Mouse (Mus musculus) midbrain, embryonic 12.5 days (tissue): ENCODE measurements at regions not wholly inside any gene's neighbourhood (a gene's known extent, or its start where the extent isn't known, plus 50 kb on each side); places are given as distances from the start of the nearest gene placed in this dataset.
A peak's percentile ranks its signal among the peaks of the same experiment; 100 is the strongest.

ENCODE experiments used
- ATAC-seq: fragments of 200-750 bp; cut with Nextera tagmentation; 2 replicates; pipeline ENCODE4 v1.8.0; 2017; ENCODE audit warnings: low read depth, moderate TSS enrichment, moderate library complexity; ENCODE audit not compliant: low FRiP score
- H3K27ac ChIP-seq: fragments of 300-500 bp; sonication (generic); replicated peaks from 2 replicates; pipeline ENCODE4 v1.5.1; 2016; ENCODE audit warnings: mild to moderate bottlenecking
- H3K27me3 ChIP-seq: fragments of 300-500 bp; sonication (generic); 2 replicates; pipeline ENCODE4 v1.6.1; 2016; ENCODE audit warnings: mild to moderate bottlenecking
- H3K36me3 ChIP-seq: fragments of 300-500 bp; sonication (generic); 2 replicates; pipeline ENCODE4 v1.6.1; 2016
- H3K4me1 ChIP-seq: fragments of 300-500 bp; sonication (generic); 2 replicates; pipeline ENCODE4 v1.6.1; 2016
- H3K4me2 ChIP-seq: fragments of 300-500 bp; sonication (generic); replicated peaks from 2 replicates; pipeline ENCODE4 v1.6.1; 2016; ENCODE audit warnings: mild to moderate bottlenecking, moderate library complexity
- H3K4me3 ChIP-seq: fragments of 300-500 bp; sonication (generic); 2 replicates; pipeline ENCODE4 v1.5.1; 2016; ENCODE audit warnings: mild to moderate bottlenecking
- H3K9ac ChIP-seq: fragments of 300-500 bp; sonication (generic); replicated peaks from 2 replicates; pipeline ENCODE4 v1.6.1; 2016; ENCODE audit warnings: mild to moderate bottlenecking, moderate library complexity
- H3K9me3 ChIP-seq: fragments of 300-500 bp; sonication (generic); 2 replicates; pipeline ENCODE4 v1.6.1; 2016; ENCODE audit warnings: mild to moderate bottlenecking
- WGBS: fragments of 180-500 bp; shearing (Covaris S2); methylation state at CpG from one replicate; pipeline ENCODE4 v1.1.7; 2016; 5-methylcytosine and 5-hydroxymethylcytosine counted together

- no peak overlapping the region; the same call in 1 of the 2 replicates for H3K27ac ChIP-seq
- no peaks in the 10 kb centered on the region for H3K9me3 ChIP-seq
- no peaks in the 10 kb centered on the region for H3K27me3 ChIP-seq
- no peak overlapping the region for H3K4me2 ChIP-seq
- no peaks in the 10 kb centered on the region for H3K36me3 ChIP-seq
- H3K4me3 ChIP-seq: no peak overlapping the region
- WGBS: 18% methylated on average over 9 of the region's 9 CpGs
- H3K4me1 ChIP-seq: peaks cover 10% of the 10 kb centered on the region
- ATAC-seq: peak; percentile 63; the same call in 1 of the 2 replicates
- no peak overlapping the region for H3K9ac ChIP-seq
Observed at GRCm38 (mm10) chr14:48580396-48580795, 93.2 kb downstream of the Otx2 start.

- Histone ChIP-seq H3K9ac (no peak overlapping the region), H3K4me1 (peaks cover 10% of the 10 kb centered on the region), H3K9me3 (no peaks in the 10 kb centered on the region), H3K27ac (no peak overlapping the region; the same call in 1 of the 2 replicates), H3K4me3 (no peak overlapping the region), H3K36me3 (no peaks in the 10 kb centered on the region), H3K4me2 (no peak overlapping the region), H3K27me3 (no peaks in the 10 kb centered on the region)
- 72% methylated on average over 5 of the region's 5 CpGs for WGBS
- ATAC-seq: peak; percentile 49; the same call in 1 of the 2 replicates
Observed at GRCm38 (mm10) chr14:48579985-48580384, 93.6 kb downstream of the Otx2 start.
